Mouse (Mus musculus) thymus, postnatal 4 days (tissue): ENCODE data around the gene Btbd17.

Source experiments
- DNase-seq: peaks from one replicate; pipeline ENCODE4 v3.0.0; 2021

The Btbd17 gene

GRCm38 (mm10) chr11:114802540-114803267 is 7.0 kb upstream of the Btbd17 start:
- no peak for DNase-seq

GRCm38 (mm10) chr11:114801906-114802305 is 6.2 kb upstream of the Btbd17 start:
- DNase-seq: no peak

GRCm38 (mm10) chr11:114798624-114799023 is 2.9 kb upstream of the Btbd17 start, which contains the start of gene Gpr142:
Gene Gpr142, plus strand, starts transcription at chr11:114798924.
- DNase-seq: no peak

- no peak for DNase-seq
Observed at GRCm38 (mm10) chr11:114797981-114798380, 2.2 kb upstream of the Btbd17 start.

- DNase-seq: no peak
Observed at GRCm38 (mm10) chr11:114797176-114797575, 1.4 kb upstream of the Btbd17 start.

GRCm38 (mm10) chr11:114795231-114795746 is 456 bp downstream of the Btbd17 start:
- peak; percentile 71 for DNase-seq

GRCm38 (mm10) chr11:114794691-114795090 is 1.1 kb downstream of the Btbd17 start:
- no peak for DNase-seq

- DNase-seq: no peak
Observed at GRCm38 (mm10) chr11:114793868-114794545, 1.7 kb downstream of the Btbd17 start.

- DNase-seq: no peak
Observed at GRCm38 (mm10) chr11:114792931-114793494, 2.7 kb downstream of the Btbd17 start.

- peak; percentile 31 for DNase-seq
Observed at GRCm38 (mm10) chr11:114791891-114792411, 3.8 kb downstream of the Btbd17 start.

- peak; percentile 25 for DNase-seq
Observed at GRCm38 (mm10) chr11:114791351-114791889, 4.3 kb downstream of the Btbd17 start.

- DNase-seq: no peak
Observed at GRCm38 (mm10) chr11:114790841-114791240, 4.9 kb downstream of the Btbd17 start.

- DNase-seq: no peak
Observed at GRCm38 (mm10) chr11:114790171-114790570, 5.6 kb downstream of the Btbd17 start.

GRCm38 (mm10) chr11:114789716-114790115 is 6.0 kb downstream of the Btbd17 start:
- no peak for DNase-seq

GRCm38 (mm10) chr11:114789061-114789714 is 6.6 kb downstream of the Btbd17 start:
- DNase-seq: peak; percentile 91

GRCm38 (mm10) chr11:114787611-114788010 is 8.1 kb downstream of the Btbd17 start:
- no peak for DNase-seq

GRCm38 (mm10) chr11:114786326-114786725 is 9.4 kb downstream of the Btbd17 start:
- DNase-seq: peak; percentile 52

GRCm38 (mm10) chr11:114785892-114786291 is 9.9 kb downstream of the Btbd17 start:
- DNase-seq: no peak

GRCm38 (mm10) chr11:114780076-114780475 is 15.7 kb downstream of the Btbd17 start:
- DNase-seq: no peak

- DNase-seq: no peak
Observed at GRCm38 (mm10) chr11:114771896-114772295, 23.8 kb downstream of the Btbd17 start.

- DNase-seq: no peak
Observed at GRCm38 (mm10) chr11:114769911-114770310, 25.8 kb downstream of the Btbd17 start.
